Mouse (Mus musculus) megakaryocyte-erythroid progenitor cell, adult 5-6 weeks (primary cell): Measurements from ENCODE around the gene S1pr1. TPM values are rescaled to one million over a fixed set of nuclear protein-coding genes. Genes with fewer than 3 reads are reported as not detected.

Experiments used
- ATAC-seq: replicated peaks from 2 replicates; pipeline ENCODE4 v1.8.0; 2016; ENCODE audit warnings: mild to moderate bottlenecking, inconsistent platforms; ENCODE audit not compliant: severe bottlenecking, poor library complexity, low FRiP score, low TSS enrichment
- total RNA-seq, 2 experiments: library from RNA; stranded (forward) in 1 of 2; stranded (reverse) in 1 of 2; fragments of 200-1000, 215-1000 nt in 1 of 2; fragments of >200 nt in 1 of 2; fragmentation: Nextera tagmentation in 1 of 2; gene quantifications; 2 replicates each; pipeline ENCODE4 v1.2.3; 2014 to 2017

S1pr1 gene
- total RNA-seq, 2 experiments from 2014 or later = 6.4 to 13.1 TPM

GRCm38 (mm10) chr3:115713417-115714048 is 1.3 kb downstream of the S1pr1 start:
- no peak for ATAC-seq

- no peak for ATAC-seq
Measured at GRCm38 (mm10) chr3:115712808-115713200, 2.1 kb downstream of the S1pr1 start.

DNA sequence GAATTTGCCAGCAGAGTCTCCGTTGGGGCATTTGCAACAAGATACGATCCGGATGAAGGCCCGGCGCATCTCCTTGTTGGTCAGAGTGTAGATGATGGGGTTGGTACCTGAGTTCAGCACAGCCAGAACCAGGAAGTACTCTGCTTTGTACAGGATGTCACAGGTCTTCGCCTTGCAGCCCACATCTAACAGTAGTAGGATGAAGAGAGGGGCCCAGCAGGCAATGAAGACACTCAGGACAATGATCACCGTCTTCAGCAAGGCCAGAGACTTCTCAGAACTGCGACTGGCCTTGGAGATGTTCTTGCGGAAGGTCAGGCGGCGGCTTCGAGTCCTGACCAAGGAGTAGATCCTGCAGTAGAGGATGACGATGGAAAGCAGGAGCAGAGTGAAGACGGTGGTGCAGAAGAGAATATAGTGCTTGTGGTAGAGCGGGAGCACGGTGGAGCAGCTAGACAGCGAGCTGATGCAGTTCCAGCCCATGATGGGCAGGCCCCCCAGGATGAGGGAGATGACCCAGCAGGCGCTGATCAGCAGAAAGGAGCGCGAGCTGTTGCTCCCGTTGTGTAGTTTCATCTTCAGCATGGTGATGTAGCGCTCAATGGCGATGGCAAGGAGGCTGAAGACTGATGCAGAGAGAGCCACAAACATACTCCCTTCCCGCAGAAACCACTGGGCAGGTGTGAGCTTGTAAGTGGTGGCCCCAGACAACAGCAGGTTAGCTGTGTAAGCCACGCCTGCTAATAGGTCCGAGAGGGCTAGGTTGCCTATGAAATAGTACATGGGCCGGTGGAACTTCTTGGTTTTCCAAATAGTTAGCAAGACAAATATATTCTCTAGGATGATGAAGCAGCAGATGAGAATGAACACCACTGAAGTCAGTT is 2.7 kb downstream of the S1pr1 start:
- no peak for ATAC-seq

DNA sequence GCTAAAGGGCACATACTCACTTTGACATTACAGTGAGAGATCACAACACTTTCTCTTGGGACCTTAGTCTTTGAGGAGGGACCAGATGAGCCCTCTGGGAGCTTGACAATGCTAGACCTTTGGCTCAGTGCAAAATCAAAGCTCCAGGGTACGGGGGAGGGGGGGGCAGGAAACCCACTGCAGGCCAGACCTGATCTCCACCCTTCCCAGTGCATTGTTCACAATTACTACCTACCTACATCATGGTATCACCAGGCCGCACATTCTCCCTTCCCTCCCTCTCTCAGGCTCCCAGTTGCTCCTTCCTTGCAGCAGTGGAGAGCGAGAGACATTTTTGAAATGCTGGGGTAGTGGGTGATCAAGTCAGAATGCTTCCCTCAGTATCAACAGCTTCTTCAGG is 3.5 kb downstream of the S1pr1 start:
- ATAC-seq = no peak

DNA sequence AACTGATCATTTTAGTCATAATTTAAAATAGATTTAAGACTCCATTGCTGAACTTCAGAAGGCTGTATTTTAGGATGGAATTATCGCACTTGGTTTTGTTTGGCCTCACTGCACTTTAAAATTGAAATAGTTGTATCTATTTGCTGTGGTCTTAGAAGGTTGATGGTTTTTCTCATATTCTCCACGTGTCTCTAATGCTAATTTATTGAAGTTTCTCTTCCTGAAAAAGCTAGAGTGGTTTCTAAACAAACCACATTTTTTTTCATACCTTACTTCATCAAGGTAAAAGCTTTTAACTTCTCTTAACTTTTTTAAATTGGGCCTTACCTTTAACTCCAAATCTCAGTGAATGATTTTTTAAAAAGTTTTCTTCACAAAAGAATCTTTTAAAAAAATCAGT is 4.8 kb downstream of the S1pr1 start:
- ATAC-seq = no peak

DNA sequence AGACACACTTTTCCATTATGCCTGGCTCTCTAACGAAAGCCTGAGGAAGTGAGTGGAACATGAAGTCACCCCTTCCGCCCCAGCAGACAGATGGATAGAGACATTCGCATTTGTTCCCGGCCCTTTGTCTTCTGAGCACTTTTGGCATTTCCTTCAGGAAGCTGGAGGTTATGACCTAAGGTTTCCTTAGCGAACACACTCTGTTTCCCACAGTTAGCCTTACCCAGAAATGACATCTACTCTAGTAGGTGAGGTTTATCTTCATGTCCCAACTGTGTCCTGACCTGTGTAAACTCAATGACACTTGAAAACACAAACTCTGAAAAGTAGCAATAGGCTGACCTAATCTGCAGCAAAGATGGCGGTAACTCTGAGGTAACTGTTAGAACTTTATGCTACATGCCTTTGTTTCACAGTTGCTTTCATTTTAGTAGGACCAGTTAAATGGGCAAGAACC is 5.7 kb downstream of the S1pr1 start:
- no peak for ATAC-seq

DNA sequence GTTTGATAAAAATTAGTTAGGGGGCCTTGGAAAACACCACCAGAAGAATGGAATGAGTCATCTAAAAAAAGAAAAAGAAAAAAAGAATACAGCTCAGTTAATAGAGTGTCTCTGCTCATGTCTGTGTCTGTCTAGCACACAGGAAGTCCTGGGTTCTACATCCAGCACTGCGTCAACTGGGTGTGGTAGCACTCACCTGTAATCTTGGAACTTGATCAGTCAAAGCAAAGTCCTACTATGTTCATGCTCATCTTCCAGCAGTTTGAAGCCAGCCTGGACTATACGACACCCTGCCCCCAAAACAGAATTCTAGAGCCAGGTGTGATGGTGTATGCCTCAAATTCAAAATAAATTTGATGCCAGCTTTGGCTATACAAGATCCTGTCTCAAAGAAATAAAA is 8.1 kb downstream of the S1pr1 start:
- ATAC-seq = no peak

DNA sequence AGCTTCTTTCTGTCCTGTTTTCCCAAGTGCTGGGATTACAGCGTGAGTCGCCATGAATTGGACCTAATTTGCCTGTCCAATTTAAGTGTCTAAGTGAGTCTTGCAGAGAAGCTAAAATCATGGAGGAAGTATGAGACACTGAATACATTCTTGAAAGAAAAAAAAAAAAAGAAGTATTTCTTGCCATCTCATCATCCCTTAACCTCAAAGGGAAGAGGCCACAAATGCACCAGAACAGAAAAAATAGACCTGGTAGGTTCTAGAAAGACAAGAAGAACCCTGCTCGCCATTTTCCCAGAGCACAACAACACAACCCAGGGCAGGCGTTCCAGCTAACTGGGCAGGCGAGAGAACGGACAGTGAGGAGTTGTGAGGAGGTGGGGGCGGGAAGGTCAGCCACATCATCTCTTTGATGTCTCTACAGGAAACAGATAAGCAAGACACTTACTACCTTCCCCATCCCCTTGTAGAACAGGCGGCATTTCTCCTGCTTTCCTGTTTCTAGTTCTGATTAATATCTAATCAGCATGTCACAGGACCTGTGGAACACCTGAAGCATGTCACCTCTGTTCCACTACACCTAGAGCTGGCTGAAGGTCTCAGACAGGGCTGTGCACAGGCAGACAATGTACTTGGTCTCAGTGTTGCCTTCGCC is 10.5 kb downstream of the S1pr1 start:
- no peak; the same call in 1 of the 2 replicates for ATAC-seq

DNA sequence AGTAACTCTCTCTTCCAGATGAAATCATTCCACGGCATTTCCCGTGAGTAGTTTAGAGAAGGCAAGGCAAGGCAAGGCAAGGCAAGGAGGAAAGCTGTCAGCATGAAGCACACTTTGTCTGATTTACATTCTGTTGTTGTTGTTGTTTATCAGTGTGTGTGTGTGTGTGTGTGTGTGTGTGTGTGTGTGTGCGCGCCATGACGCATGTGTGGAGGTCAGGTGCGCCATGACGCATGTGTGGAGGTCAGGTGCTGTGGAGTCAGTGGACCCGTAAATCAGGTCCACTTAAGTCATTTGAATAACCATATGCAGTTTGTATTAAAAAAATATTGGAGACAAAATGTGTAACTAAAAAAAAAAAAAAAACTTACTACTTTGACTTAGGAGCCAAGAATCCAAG is 11.2 kb downstream of the S1pr1 start:
- ATAC-seq = no peak

DNA sequence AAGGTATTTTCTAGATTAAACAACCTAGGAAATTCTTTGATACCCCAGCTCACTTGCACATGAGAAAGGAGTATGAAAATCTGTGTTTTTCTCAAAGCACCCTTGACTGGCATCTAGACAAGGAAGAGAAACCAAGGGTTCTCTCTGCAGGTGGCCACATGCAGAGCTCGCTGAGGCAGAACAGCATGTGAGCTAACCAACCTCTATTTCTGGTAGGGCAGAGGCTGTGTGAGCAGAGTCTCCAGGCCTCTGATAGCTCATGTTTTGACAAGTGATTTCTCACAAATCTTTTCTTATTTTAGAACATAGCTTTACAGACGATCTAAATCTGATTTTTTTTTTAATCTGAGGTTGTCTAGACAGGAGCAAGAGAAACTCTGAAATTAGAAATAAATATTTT is 12.8 kb downstream of the S1pr1 start:
- no peak for ATAC-seq

DNA sequence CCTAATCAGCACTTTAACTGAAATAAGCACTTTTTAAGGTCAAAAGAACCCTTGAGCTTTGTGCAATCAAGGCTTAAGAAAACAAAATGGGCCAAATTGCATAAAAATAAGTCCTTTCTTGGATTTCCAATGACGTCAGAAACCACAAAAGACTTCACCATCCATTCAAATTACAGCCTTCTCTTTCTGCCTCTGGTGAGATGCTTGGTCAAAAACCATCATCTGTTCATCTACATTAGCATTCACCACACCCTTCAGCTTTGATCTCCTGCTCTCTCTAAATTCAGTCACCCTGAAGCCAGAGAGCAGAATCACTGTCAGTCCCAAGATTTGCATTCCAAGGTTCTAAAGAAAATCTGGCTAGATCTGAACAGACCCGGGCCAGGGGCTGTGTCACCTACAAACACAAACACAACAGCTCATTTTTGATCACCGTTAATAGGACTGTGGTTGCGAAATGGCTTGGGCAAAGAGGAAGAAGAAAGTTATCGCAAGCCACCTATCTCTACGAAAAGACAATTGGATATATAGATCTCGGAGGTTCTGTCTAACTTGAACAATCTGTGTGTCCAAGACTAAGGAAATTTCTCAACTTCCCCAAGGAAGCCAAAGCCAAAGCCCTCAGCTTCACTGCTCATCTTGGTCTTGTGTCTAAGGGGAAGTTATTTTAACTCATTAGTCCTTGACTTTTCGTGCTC is 19.5 kb downstream of the S1pr1 start:
- ATAC-seq = no peak

GRCm38 (mm10) chr3:115694168-115694567 is 20.7 kb downstream of the S1pr1 start:
- 0 out of 2 replicates have a peak, but pooled peaks have one; percentile 22 for ATAC-seq

- ATAC-seq = peak; percentile 53
Measured at GRCm38 (mm10) chr3:115693390-115693789, 21.5 kb downstream of the S1pr1 start.

- ATAC-seq = no peak
Measured at GRCm38 (mm10) chr3:115692857-115693256, 22.0 kb downstream of the S1pr1 start.

GRCm38 (mm10) chr3:115692384-115692783 is 22.5 kb downstream of the S1pr1 start:
- ATAC-seq = no peak

DNA sequence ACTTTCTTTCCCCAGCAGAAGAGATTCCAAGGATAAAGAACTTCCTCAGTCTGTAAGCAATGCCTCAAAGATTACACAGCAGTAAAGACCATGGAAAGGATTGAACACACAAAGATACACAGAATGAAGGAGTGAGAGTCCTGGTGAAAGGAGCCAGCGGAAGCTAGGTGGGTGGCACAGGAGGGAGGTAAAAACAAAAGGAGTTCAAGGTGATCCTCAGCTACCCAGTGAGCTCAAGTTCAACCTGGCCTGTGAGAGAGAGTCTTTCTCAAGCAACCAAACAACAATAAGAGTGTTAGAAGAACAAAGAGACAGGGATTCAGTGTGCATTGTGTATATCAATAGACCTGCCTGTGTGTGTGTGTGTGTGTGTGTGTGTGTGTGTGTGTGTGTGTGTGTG is 25.0 kb downstream of the S1pr1 start:
- ATAC-seq = no peak

DNA sequence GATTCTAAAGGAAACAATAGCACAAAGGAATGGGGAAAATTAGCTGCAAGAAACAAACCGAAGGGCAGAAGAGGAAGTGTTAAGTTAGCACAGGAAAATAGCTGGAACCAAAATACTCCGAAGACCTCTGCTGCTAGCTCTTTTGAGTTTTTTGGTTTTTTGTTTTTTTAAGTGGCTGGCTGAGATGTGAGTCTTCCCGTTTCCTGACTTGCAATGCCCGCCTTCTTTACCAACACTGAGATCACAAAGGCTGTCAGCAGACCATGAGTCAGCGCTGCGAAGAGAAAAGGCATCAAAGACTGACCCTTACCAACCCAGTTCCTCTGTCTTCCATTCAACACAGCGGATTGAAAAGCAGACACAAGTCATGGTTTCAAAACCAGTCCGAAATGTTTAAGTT is 25.5 kb downstream of the S1pr1 start:
- 0 out of 2 replicates have a peak, but pooled peaks have one; percentile 37 for ATAC-seq

GRCm38 (mm10) chr3:115687821-115688220 is 27.1 kb downstream of the S1pr1 start:
- no peak for ATAC-seq

- ATAC-seq = peak; percentile 66
Measured at GRCm38 (mm10) chr3:115682328-115683088, 32.4 kb downstream of the S1pr1 start.
